In genomic region chr3:132100746-132101145, GRCm38 (mm10) we compare ENCODE assay signal across 28 mouse cellular contexts. TPM values are rescaled to one million over a fixed set of nuclear protein-coding genes. Genes with fewer than 3 reads are reported as not detected.
DNase-seq lines count a peak whose midpoint lies in the region; ATAC-seq and TF ChIP-seq lines count a peak whose summit lies in the region.
"Had no signal": no experiment of that assay in that cellular context is flagged by ENCODE, and none has a peak within 500 bp of the region (broad histone marks: within the 10 kb centered on the region; RNA-seq: fewer than 3 reads in every experiment).

No protein-coding gene starts in this region.

- H3K9ac ChIP-seq in kidney, embryonic 16.5 days (replicated peaks; ENCODE audit: low read length), result no peak overlapping the region
- no peak overlapping the region for H3K9ac ChIP-seq in lung, postnatal 0 days (replicated peaks; ENCODE audit: low read depth)
- H3K9ac ChIP-seq: embryonic facial prominence, embryonic 12.5 days; forebrain, embryonic 12.5 days; forebrain, embryonic 15.5 days; heart, embryonic 13.5 days; hindbrain, embryonic 14.5 days had no signal

- intact Hi-C loops in gastrocnemius, adult 2 months (cut with DNase I), result no loop called here

- H3K27me3 ChIP-seq in kidney, embryonic 16.5 days (ENCODE audit: insufficient read depth, low read length), result no peaks in the 10 kb centered on the region
- H3K27me3 ChIP-seq in lung, postnatal 0 days (replicated peaks; ENCODE audit: insufficient read depth, low read length), result no peaks in the 10 kb centered on the region
- H3K27me3 ChIP-seq: embryonic facial prominence, embryonic 12.5 days; forebrain, embryonic 12.5 days; forebrain, embryonic 15.5 days; heart, embryonic 13.5 days had no signal

- H3K36me3 ChIP-seq in kidney, embryonic 16.5 days (ENCODE audit: insufficient read depth, low read length), result no peaks in the 10 kb centered on the region
- no peaks in the 10 kb centered on the region for H3K36me3 ChIP-seq in lung, postnatal 0 days (ENCODE audit: insufficient read depth, low read length)
- H3K36me3 ChIP-seq: embryonic facial prominence, embryonic 12.5 days; forebrain, embryonic 12.5 days; forebrain, embryonic 15.5 days; heart, embryonic 13.5 days had no signal

- ATAC-seq in kidney, embryonic 16.5 days (ENCODE audit: low FRiP score, low TSS enrichment), result no peak
- ATAC-seq in lung, postnatal 0 days, result no peak
- ATAC-seq: activated CD4-positive, CD25-positive, alpha-beta regulatory T cell, adult 4 months; CD4-positive, CD25-positive, alpha-beta regulatory T cell, adult 4 months; forebrain, embryonic 15.5 days; hindbrain, postnatal 0 days; inflammation-experienced regulatory T-cells, adult 6 months; intestine, embryonic 16.5 days had no signal

- WGBS in kidney, embryonic 16.5 days, result 39% methylated on average over 3 of the region's 3 CpGs
- WGBS in lung, postnatal 0 days, result 49% methylated on average over 3 of the region's 3 CpGs

- peak; percentile 58 for DNase-seq in gastrocnemius, adult 2 months
- no peak for DNase-seq in gastrocnemius, postnatal 10 days
- DNase-seq in kidney, adult 9 months, result peak; percentile 25
- DNase-seq in gastrocnemius, postnatal 25 days, result peak; percentile 25
- DNase-seq in skeletal muscle tissue, adult 2 months (ENCODE audit: low read depth, low spot score), result peak; percentile 35
- no peak for DNase-seq in lung, postnatal 0 days (ENCODE audit: low spot score)
- DNase-seq: adrenal gland, adult 8-10 months; adrenal gland, postnatal 25 days; cerebellum, adult 11-12 months; cerebellum, adult 8-10 months; cerebellum, postnatal 10 days; heart, adult 18-20 months; heart, postnatal 14 days; heart, postnatal 4 days; kidney, adult 18-20 months had no signal

- no peaks in the 10 kb centered on the region for H3K4me1 ChIP-seq in kidney, embryonic 16.5 days (ENCODE audit: insufficient read depth, low read length)
- H3K4me1 ChIP-seq in lung, postnatal 0 days (ENCODE audit: insufficient read depth, low read depth, low read length), result peaks cover 6% of the 10 kb centered on the region; the same call in 1 of the 2 replicates
- H3K4me1 ChIP-seq: forebrain, embryonic 12.5 days; forebrain, embryonic 15.5 days had no signal

- no peak overlapping the region for H3K4me3 ChIP-seq in gastrocnemius, adult 2 months
- H3K4me3 ChIP-seq in kidney, embryonic 16.5 days (ENCODE audit: low read length), result no peak overlapping the region
- no peak overlapping the region for H3K4me3 ChIP-seq in lung, postnatal 0 days (ENCODE audit: low read depth, low read length)
- H3K4me3 ChIP-seq: embryonic facial prominence, embryonic 12.5 days; erythroblast, embryonic 14.5 days; forebrain, embryonic 12.5 days; forebrain, embryonic 15.5 days; heart, embryonic 13.5 days had no signal

- TF ChIP-seq EP300 in lung, postnatal 0 days (IDR thresholded peaks at IDR 0.05), result no peak

- no peak for TF ChIP-seq CTCF in gastrocnemius, adult 2 months (IDR thresholded peaks at IDR 0.05)
- no peak for TF ChIP-seq CTCF in lung, postnatal 0 days (IDR thresholded peaks at IDR 0.05)

- no peak overlapping the region for H3K27ac ChIP-seq in gastrocnemius, adult 2 months
- H3K27ac ChIP-seq in kidney, embryonic 16.5 days (ENCODE audit: low read length), result no peak overlapping the region
- no peak overlapping the region for H3K27ac ChIP-seq in lung, postnatal 0 days (ENCODE audit: low read length)
- H3K27ac ChIP-seq: embryonic facial prominence, embryonic 12.5 days; forebrain, embryonic 12.5 days; forebrain, embryonic 15.5 days; heart, embryonic 13.5 days; hindbrain, embryonic 14.5 days; hindbrain, postnatal 0 days had no signal

- H3K9me3 ChIP-seq in kidney, embryonic 16.5 days (ENCODE audit: low read length), result no peaks in the 10 kb centered on the region
- no peaks in the 10 kb centered on the region for H3K9me3 ChIP-seq in lung, postnatal 0 days (ENCODE audit: low read length)
- H3K9me3 ChIP-seq: embryonic facial prominence, embryonic 12.5 days; forebrain, embryonic 12.5 days; forebrain, embryonic 15.5 days; heart, embryonic 13.5 days had no signal

- no peak overlapping the region for H3K4me2 ChIP-seq in kidney, embryonic 16.5 days (replicated peaks; ENCODE audit: low read depth, low read length)
- no peak overlapping the region for H3K4me2 ChIP-seq in lung, postnatal 0 days (replicated peaks; ENCODE audit: low read depth, low read length)
- H3K4me2 ChIP-seq: embryonic facial prominence, embryonic 12.5 days; forebrain, embryonic 12.5 days; forebrain, embryonic 15.5 days; heart, embryonic 13.5 days; hindbrain, embryonic 14.5 days had no signal

RNA-seq across cellular contexts. Expression of gene Dkk2, which starts 15.7 kb away (rescaled TPM):
- 1 to 10 TPM; 3.3 to 5.1 TPM for total RNA-seq in gastrocnemius, adult 2 months (2021)
- 10 to 100 TPM; 12.2 to 12.3 TPM for total RNA-seq in gastrocnemius, postnatal 10 days (2021)
- polyA plus RNA-seq in kidney, embryonic 16.5 days (2015; fragmentation: Nextera tagmentation; extraction: Ambion mirVana), result 13.1 and 14.4 TPM in 2 replicates
- 1 to 10 TPM; 2.0 to 4.9 TPM for total RNA-seq in gastrocnemius, postnatal 25 days (2021)
- polyA plus RNA-seq in lung, postnatal 0 days (2015; fragmentation: Nextera tagmentation; extraction: Ambion mirVana), result 1.5 and 2.1 TPM in 2 replicates
- total RNA-seq: MEL had no signal
- polyA plus RNA-seq: activated CD4-positive, CD25-positive, alpha-beta regulatory T cell, adult 4 months; erythroblast, embryonic 14.5 days had no signal

Comparison
In these comparisons a context has a peak if more than half of its experiments do, and no peak if none do; other contexts are left out.
1. DNase-seq: peak in gastrocnemius, adult 2 months (single experiment), kidney, adult 9 months (single experiment), gastrocnemius, postnatal 25 days (single experiment) and skeletal muscle tissue, adult 2 months (single experiment); none in gastrocnemius, postnatal 10 days (single experiment) and lung, postnatal 0 days (single experiment).